Mouse (Mus musculus) midbrain, embryonic 15.5 days (tissue): Measurements from ENCODE around the gene 1600014C10Rik. TPM values are rescaled to one million over a fixed set of nuclear protein-coding genes. Genes with fewer than 3 reads are reported as not detected.

Experiments
- ATAC-seq: fragments of 200-750 bp; cut with Nextera tagmentation; replicated peaks from 2 replicates; pipeline ENCODE4 v1.8.0; 2017; ENCODE audit warnings: moderate TSS enrichment
- H3K27ac ChIP-seq: fragments of 300-500 bp; sonication (generic); 2 replicates; pipeline ENCODE4 v1.5.1; 2015; ENCODE audit warnings: mild to moderate bottlenecking, inconsistent platforms
- H3K27me3 ChIP-seq: fragments of 300-500 bp; sonication (generic); replicated peaks from 2 replicates; pipeline ENCODE4 v1.6.1; 2015; ENCODE audit warnings: inconsistent platforms
- H3K36me3 ChIP-seq: fragments of 300-500 bp; sonication (generic); replicated peaks from 2 replicates; pipeline ENCODE4 v1.6.1; 2015; ENCODE audit warnings: inconsistent platforms
- H3K4me1 ChIP-seq: fragments of 300-500 bp; sonication (generic); 2 replicates; pipeline ENCODE4 v1.6.1; 2015; ENCODE audit warnings: inconsistent platforms
- H3K4me2 ChIP-seq: fragments of 300-500 bp; sonication (generic); 2 replicates; pipeline ENCODE4 v1.6.1; 2015; ENCODE audit warnings: inconsistent platforms, mild to moderate bottlenecking, moderate library complexity
- H3K4me3 ChIP-seq: fragments of 300-500 bp; sonication (generic); 2 replicates; pipeline ENCODE4 v1.5.1; 2015; ENCODE audit warnings: mild to moderate bottlenecking, inconsistent platforms
- H3K9ac ChIP-seq: fragments of 300-500 bp; sonication (generic); 2 replicates; pipeline ENCODE4 v1.6.1; 2015; ENCODE audit warnings: mild to moderate bottlenecking, inconsistent platforms
- H3K9me3 ChIP-seq: fragments of 300-500 bp; sonication (generic); 2 replicates; pipeline ENCODE4 v1.6.1; 2016; ENCODE audit warnings: inconsistent platforms
- WGBS: fragments of 180-500 bp; shearing (Covaris S2); methylation state at CpG from one replicate; pipeline ENCODE4 v1.1.7; 2015; ENCODE audit warnings: mixed read lengths; 5-methylcytosine and 5-hydroxymethylcytosine counted together
- polyA plus RNA-seq: library from polyadenylated mRNA; unstranded; fragments of >200 nt; fragmentation: Nextera tagmentation; extraction: Ambion mirVana; gene quantifications from 2 replicates; pipeline ENCODE4 v1.2.1, GENCODE M21; 2015

1600014C10Rik gene
- polyA plus RNA-seq, 1 experiment from 2014 or later: 31.9 TPM

DNA sequence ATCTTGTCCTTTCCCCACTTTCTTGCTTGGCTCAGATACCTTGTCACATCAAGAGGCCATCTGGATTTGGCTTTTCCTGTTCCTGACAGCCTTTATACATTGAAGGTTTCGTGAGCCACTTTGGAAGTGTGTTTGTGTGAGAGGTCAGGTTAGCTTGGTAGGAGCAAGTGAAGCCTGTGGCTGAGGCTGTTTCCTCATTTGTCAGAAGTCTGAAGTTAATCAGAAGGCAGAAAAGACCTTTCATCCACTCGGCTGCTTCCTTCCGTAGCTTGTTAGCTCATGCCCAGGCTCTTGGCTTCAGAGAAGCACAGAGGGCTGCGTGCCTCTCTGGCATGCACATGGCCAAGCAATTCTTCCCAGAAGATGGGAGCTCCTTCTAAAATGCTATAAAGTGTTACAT, 4.8 kb downstream of the 1600014C10Rik start:
- Histone ChIP-seq H3K27me3 (no peaks in the 10 kb centered on the region), H3K36me3 (no peaks in the 10 kb centered on the region), H3K4me1 (peaks cover 14% of the 10 kb centered on the region), H3K4me2 (no peak overlapping the region), H3K9ac (no peak overlapping the region), H3K27ac (no peak overlapping the region), H3K4me3 (no peak overlapping the region), H3K9me3 (no peaks in the 10 kb centered on the region)
- 79% methylated on average over 4 of the region's 4 CpGs for WGBS
- ATAC-seq: no peak

DNA sequence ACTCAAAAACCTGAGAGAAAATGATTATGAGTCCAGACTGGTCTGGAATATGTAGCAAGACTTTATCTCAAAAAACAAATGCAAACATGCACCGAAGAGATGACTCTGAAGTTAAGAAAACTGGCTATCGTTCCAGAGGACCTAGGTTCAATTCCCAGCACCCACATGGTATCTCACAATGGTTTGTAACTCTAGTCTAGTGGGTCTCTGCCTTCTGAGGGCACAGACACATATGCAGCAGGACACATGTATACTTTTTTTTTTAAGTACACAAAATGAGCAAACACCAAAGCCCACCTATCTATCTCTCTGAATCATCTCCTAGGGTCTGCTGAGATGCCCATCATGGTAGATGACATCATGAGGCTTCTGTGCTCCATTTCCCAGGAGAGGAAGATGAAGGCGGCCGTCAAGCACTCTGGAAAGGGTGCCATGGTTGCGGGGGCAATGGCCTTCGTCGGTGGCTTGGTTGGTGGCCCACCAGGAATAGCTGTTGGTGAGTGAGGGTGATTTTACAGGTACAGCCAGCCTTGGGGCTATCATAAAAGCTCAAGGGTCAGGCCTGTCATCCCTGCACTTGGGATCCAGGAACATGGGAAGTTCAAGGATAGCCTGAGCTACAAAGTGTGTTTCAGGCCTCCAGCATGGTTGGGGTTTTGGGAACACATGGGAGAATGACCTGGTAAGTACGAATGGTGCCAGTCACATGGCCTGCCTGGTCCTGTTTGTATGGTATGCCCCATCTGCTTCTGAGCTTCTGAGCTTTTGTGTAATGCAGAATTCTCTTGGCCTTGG, 5.5 kb downstream of the 1600014C10Rik start:
- H3K36me3 ChIP-seq: no peaks in the 10 kb centered on the region
- H3K9ac ChIP-seq: no peak overlapping the region
- 91% methylated on average over 8 of the region's 8 CpGs for whole genome bisulfite sequencing
- peaks cover 8% of the 10 kb centered on the region; the same call in 1 of the 2 replicates for H3K4me1 ChIP-seq
- H3K4me3 ChIP-seq: no peak overlapping the region
- no peak for ATAC-seq
- H3K27me3 ChIP-seq: no peaks in the 10 kb centered on the region
- no peaks in the 10 kb centered on the region for H3K9me3 ChIP-seq
- no peak overlapping the region for H3K27ac ChIP-seq
- no peak overlapping the region for H3K4me2 ChIP-seq

DNA sequence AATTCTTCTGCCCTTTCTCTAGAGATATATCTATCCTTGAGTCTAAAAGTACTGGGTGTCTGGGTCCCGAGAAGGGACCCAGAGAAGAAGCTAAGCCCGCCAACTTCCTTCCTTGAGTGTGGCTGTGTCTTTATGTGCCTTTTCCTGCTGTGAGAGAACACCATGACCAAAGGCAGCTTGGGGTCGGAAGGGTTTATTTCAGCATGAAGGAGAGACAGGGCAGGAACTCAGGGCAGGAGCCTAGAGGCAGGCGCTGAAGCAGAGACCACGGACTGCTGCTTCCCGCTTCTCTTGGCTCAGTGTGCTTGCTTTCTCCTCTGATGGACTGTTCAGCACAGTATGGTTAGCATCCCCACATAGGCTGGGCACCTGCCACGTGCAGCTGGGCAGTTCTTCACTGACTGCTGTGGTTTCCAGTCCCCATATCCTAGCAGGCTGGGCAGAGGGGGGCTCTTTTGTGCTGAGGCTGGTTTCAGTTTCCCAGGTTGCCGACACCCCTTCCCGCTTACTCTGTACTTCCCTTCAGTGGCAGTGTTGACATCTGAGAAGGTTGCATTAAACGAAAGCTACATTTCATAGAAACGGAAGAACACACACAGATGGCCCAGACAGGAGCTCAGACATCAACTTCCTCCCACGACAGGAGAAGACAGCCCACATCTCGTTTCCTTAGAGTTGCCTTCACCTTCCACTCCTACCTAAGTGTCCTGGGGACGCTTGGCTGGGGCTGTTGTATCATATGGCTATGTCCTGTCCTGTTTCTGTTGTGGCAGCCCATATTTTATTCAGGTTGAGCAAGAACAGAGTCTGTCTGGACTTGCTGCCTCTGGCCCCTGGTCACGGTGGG, 6.3 kb downstream of the 1600014C10Rik start:
- ATAC-seq: no peak
- no peak overlapping the region for H3K4me2 ChIP-seq
- H3K36me3 ChIP-seq: no peaks in the 10 kb centered on the region
- WGBS: 85% methylated on average over 15 of the region's 15 CpGs
- no peaks in the 10 kb centered on the region for H3K9me3 ChIP-seq
- no peak overlapping the region for H3K27ac ChIP-seq
- H3K27me3 ChIP-seq: no peaks in the 10 kb centered on the region
- H3K4me1 ChIP-seq: peaks cover 4% of the 10 kb centered on the region; the same call in 1 of the 2 replicates
- H3K4me3 ChIP-seq: no peak overlapping the region
- H3K9ac ChIP-seq: no peak overlapping the region

DNA sequence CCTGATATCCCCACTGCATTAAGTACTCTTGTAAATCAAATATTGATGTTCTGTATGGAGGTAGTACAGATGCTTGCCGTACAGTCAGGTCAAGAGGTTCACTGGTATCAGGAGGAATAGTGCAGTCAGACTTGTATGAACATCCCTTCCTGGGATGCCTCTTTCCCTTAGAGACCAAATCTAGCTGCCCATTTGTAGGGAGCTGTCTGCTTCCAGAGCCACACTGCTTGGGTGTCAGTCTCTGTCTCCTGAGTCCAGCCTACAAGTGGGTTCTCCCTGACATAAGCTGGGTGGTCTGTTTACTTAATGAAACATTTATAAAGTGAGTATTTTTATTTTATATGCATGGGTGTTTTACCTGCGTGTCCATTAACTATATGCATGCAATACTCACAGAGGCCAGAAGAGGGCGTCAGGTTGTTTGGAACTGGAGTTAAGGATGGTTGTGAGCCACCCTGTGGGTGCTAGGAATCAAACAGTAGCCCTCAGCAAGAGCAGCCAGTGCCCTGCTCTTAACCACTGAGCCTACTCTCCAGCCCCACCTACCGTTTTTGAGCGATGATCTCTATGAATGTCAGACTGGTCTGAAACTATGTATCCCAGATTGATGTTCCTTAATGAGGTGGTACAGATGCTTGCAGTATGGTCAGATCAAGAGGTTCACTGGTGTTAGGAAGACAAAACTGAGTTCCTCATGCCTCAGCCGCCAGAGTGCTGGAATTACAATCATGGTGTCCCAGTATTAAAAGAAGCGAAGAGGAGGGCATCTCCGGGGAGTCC, 7.2 kb downstream of the 1600014C10Rik start:
- Histone ChIP-seq H3K4me3 (no peak overlapping the region), H3K4me2 (no peak overlapping the region), H3K9ac (no peak overlapping the region), H3K9me3 (no peaks in the 10 kb centered on the region), H3K27me3 (no peaks in the 10 kb centered on the region), H3K4me1 (no peaks in the 10 kb centered on the region), H3K36me3 (no peaks in the 10 kb centered on the region), H3K27ac (no peak overlapping the region)
- ATAC-seq: no peak
- WGBS: 88% methylated on average over 8 of the region's 8 CpGs

DNA sequence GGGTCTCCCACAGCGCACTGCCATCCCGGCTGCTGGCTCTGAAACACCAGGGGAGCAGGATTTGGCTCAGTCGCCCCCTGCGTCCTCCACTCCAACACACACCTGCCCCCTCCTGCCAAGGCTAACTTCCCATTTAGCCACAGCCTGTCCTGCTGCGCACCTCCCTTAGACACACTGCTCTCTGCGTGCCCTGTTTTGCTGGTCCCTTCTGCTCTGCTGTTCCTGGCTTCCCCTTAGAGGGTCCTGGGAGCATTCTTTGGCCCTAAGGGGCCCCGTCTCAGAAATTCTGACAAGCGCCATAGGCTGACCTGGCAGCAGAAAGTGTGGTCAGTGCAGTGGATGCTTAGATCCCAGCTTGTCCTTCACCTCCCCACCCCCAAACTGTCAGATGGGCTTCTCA, 8.1 kb downstream of the 1600014C10Rik start:
- H3K27me3 ChIP-seq: no peaks in the 10 kb centered on the region
- 57% methylated on average over 8 of the region's 8 CpGs for WGBS
- H3K36me3 ChIP-seq: no peaks in the 10 kb centered on the region
- H3K27ac ChIP-seq: no peak overlapping the region
- ATAC-seq: no peak
- no peak overlapping the region for H3K9ac ChIP-seq
- no peak overlapping the region for H3K4me3 ChIP-seq
- no peaks in the 10 kb centered on the region for H3K4me1 ChIP-seq
- no peak overlapping the region for H3K4me2 ChIP-seq
- no peaks in the 10 kb centered on the region for H3K9me3 ChIP-seq

DNA sequence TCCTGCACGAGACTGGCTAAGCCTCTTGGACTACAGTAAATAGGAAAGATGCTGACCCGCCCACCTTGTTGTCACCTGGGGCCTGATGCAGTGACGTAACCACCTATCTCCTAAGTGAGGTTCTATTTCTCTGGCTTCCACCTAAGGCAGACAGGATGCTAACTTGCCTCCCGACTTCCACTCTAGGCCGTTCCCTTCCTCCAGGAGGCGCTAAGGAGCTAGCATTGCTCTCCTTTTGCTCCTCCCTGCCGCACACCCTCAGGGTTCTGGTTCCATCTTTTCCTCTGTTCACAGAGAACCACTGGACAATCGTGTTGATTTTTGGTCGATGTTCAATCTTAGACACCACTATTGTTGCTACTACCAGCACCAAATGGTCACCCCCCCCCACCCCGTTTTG, 8.6 kb downstream of the 1600014C10Rik start:
- Histone ChIP-seq H3K4me2 (no peak overlapping the region), H3K36me3 (no peaks in the 10 kb centered on the region), H3K9me3 (no peaks in the 10 kb centered on the region), H3K4me3 (no peak overlapping the region), H3K27me3 (no peaks in the 10 kb centered on the region), H3K27ac (no peak overlapping the region), H3K4me1 (no peaks in the 10 kb centered on the region), H3K9ac (no peak overlapping the region)
- no peak for ATAC-seq
- 44% methylated on average over 10 of the region's 10 CpGs for WGBS

DNA sequence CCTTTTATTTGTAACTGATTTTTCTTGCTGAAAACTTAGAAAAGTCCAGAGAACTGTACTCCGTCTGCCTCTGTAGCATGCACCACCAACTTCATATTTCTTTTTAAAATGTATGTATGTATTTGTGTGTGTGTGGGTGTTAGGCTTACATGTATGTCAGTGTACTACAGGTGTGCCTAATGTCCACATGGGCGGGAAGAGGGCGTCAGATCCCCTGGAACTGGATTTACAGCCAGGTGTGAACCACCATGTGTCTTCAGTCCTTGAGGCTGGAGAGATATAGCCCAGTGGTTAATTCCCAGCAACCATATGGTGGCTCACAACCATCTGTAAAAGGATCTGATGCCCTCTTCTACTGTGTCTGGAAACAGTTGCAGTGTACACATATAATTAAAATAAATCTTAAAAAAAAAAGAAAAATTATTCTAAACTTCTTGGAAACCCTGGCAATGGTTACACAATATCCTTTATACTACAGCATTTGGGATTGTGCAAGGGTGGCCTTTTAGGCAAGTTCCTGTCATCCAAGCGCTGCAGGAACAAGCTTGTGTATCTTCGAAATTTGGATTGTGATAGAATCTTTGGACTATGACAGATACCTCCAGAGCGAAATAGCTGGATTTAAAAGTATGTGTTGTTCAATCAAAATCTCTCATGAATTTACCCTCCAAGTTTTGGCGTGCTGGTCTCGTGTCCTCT, 17.0 kb downstream of the 1600014C10Rik start:
- no peaks in the 10 kb centered on the region for H3K36me3 ChIP-seq
- no peak for ATAC-seq
- no peaks in the 10 kb centered on the region for H3K9me3 ChIP-seq
- H3K4me2 ChIP-seq: peak overlapping the region; percentile 66
- peak overlapping the region; percentile 67 for H3K27ac ChIP-seq
- peaks cover 5% of the 10 kb centered on the region; the same call in 1 of the 2 replicates for H3K4me1 ChIP-seq
- 69% methylated on average over 8 of the region's 8 CpGs for WGBS
- H3K4me3 ChIP-seq: peak overlapping the region; percentile 39
- no peaks in the 10 kb centered on the region for H3K27me3 ChIP-seq
- H3K9ac ChIP-seq: 0 out of 2 replicates have a peak overlapping the region, but pooled peaks have one; percentile 45

DNA sequence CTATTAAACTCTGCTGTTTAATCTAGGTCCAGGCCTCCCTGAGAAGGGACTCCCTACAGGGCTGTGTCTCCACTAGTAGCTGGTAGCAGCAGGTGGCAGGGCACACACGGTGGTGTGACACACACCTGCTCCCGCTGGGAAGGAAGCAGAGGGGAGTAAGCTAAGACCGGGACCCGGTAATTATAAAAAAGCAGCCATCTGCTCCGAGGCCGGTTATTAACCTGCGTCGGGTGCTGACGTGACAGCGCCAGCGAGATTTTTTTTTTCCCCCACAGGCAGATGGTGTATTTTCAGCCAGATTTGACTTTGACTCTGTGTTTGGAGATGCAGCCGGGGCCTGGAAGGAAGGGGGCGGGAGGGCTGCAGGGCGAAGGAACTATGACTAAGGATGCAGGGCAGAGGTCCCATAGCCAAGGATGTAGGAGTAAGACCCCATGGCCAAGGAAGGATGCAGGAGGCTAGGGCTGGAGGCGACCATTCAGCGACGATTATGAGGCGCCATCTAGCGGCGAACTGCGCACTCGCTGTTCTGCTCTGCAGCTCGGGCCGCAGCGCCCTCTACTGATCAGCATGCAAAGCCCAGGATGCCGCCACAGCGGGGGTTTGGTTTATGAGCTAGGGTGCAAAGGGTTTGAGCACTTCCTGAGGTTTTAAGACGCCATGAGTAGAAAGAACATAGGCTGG, 17.7 kb downstream of the 1600014C10Rik start:
- ATAC-seq: peak; percentile 93
- Histone ChIP-seq H3K9ac (peak overlapping the region; percentile 45), H3K9me3 (no peaks in the 10 kb centered on the region), H3K27ac (peak overlapping the region; percentile 67), H3K4me2 (peak overlapping the region; percentile 66), H3K4me1 (peaks cover 5% of the 10 kb centered on the region; the same call in 1 of the 2 replicates), H3K27me3 (no peaks in the 10 kb centered on the region), H3K4me3 (peak overlapping the region; percentile 39), H3K36me3 (no peaks in the 10 kb centered on the region)
- WGBS: 2% methylated on average over 28 of the region's 28 CpGs

DNA sequence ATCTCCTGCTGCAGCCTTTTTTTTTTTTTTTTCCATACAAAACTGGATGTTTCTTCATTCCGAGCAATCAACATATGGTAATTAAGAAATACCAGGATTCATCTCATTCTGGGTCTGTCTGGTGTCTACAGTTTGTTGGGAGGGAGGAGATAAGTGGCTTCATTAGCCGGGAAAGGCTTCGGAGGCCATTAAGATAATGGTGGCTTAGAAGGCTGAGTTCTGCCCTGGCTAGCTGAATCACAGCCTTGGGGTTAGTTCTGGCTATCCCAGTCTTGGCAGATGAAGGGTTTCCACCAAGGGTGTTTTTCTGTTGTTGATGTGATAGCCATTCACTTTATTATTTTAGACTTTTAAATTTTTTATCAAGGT, 18.3 kb downstream of the 1600014C10Rik start:
- Histone ChIP-seq H3K9ac (no peak overlapping the region), H3K27ac (no peak overlapping the region), H3K27me3 (no peaks in the 10 kb centered on the region), H3K36me3 (no peaks in the 10 kb centered on the region), H3K4me1 (peaks cover 5% of the 10 kb centered on the region; the same call in 1 of the 2 replicates), H3K9me3 (no peaks in the 10 kb centered on the region), H3K4me3 (no peak overlapping the region), H3K4me2 (peak overlapping the region; percentile 66)
- 43% methylated on average over 3 of the region's 3 CpGs for WGBS
- ATAC-seq: peak; percentile 30; the same call in 1 of the 2 replicates

DNA sequence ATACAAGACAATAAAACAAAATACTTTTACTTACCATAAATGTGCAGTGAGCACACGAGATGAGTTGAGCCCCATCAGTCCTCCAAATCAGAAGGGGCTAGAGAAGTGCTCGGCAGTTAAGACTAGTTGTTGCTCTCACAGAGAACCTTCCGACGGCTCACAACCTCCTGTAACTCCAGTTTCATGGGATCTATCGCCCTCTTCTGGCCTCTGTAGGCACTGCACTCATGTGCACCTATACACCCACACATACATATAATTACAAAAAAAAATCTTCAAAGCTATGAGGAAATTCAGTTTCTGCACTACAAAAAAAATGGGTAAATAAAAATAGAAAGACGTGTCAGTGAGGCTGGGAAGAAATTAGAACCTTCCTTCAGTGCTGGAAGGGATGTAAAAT, 21.3 kb downstream of the 1600014C10Rik start:
- no peaks in the 10 kb centered on the region for H3K27me3 ChIP-seq
- no peak overlapping the region for H3K9ac ChIP-seq
- H3K4me1 ChIP-seq: peaks cover 5% of the 10 kb centered on the region; the same call in 1 of the 2 replicates
- no peaks in the 10 kb centered on the region for H3K36me3 ChIP-seq
- ATAC-seq: no peak
- 89% methylated on average over 6 of the region's 6 CpGs for WGBS
- no peak overlapping the region for H3K27ac ChIP-seq
- H3K4me2 ChIP-seq: no peak overlapping the region
- H3K4me3 ChIP-seq: no peak overlapping the region
- no peaks in the 10 kb centered on the region for H3K9me3 ChIP-seq

DNA sequence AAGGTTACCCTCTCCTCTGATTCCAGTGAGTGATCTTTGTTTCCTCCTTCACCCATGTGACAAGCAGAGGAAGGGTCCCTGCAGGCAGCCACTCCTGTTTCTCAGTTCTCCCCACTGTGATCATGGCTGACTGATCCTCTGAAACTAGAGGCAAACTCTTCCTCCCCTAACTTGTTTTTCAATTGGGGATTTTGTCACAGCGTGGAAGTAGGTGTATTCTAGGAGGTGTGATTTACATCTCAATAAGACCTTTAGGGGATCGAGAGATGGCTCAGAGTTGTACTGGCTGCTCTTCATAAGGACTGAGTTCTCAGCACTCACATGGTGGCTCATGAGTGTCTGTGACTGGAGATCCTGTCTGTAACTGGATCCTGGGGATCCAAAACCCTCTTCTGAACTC, 22.8 kb downstream of the 1600014C10Rik start:
- ATAC-seq: no peak
- Histone ChIP-seq H3K9me3 (no peaks in the 10 kb centered on the region), H3K27ac (no peak overlapping the region), H3K27me3 (no peaks in the 10 kb centered on the region), H3K4me2 (no peak overlapping the region), H3K36me3 (no peaks in the 10 kb centered on the region), H3K4me3 (no peak overlapping the region), H3K4me1 (peaks cover under 1% of the 10 kb centered on the region; the same call in 1 of the 2 replicates), H3K9ac (no peak overlapping the region)
- 21% methylated on average over 2 of the region's 2 CpGs for WGBS
